Mouse (Mus musculus) gastrocnemius, postnatal 14 days (tissue): ENCODE measurements at regions not wholly inside any gene's neighbourhood (a gene's known extent, or its start where the extent isn't known, plus 50 kb on each side); places are given as distances from the start of the nearest gene placed in this dataset.

Source experiments
- DNase-seq: peaks from one replicate; pipeline ENCODE4 v3.0.0; 2021; ENCODE audit warnings: mixed read lengths
- intact Hi-C: fragments of 180-260 bp; cut with DNase I; formaldehyde crosslinking; loops from one replicate; pipeline ENCODE4 v1.15.1; 2025; ENCODE audit warnings: low total_unique reads

DNA sequence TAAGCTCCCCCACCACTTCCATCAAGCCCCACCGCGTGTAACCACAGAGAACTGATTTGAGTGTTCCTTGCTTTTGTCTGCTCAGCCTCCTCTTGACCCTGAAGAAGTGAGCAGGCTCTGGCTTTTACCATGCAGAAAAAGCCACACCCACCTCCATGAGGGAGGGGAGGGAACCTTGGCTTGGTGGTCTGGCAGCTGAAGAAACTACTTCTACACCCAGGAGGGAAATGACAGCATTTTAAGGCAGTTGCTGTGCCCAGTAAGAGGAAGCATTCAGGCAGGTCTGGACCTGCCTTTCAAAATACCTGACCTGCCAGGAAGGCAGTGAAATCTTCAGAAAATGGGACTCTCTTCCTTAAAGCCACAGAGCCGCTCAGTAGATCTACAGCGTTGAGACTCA, 156.9 kb upstream of the Ofcc1 start:
- intact Hi-C loops = no loop called here

DNA sequence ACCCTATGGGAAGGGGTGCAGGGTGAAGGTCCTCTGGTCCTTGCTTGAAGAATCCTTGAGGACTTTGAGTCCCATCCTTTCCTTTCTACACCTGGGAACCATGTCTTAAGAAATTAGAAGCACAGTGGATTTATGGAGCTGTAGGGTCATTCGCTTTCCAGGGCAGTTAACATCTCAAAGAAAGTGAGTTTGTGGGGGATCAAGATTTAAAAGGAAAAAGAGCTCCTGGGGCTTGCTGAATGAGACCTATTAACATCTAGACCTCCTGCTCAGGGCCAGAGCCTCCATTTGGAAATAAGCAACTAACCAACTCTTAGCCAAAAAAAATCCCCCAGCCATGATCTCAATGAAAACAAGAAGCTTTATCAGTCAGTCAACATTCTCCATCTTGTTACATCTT, 148.0 kb upstream of the Ofcc1 start:
- intact Hi-C loops = no loop called here
- no peak for DNase-seq

More for the DNA sequence above, 156.9 kb upstream of the Ofcc1 start:
- DNase-seq = no peak

DNA sequence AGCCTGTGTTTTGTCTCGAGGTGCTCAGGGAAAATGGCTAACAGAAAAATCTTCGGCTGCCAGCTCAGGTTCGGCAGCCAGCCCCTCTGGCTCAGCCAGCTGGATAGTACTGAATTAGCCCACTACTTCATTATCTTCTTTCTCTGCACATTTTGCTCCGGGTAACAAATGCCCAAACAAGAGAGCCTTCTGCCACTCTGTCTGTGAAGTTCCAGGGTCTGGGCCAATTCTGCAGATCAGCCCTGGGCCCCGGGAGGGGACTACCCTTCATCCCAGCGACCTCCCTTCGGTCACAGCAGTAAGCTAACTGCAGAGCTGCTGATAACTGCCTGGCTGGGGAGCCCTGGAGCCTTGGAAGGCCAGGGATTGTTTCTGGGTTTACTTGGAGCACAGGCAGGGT, 119.6 kb upstream of the Ofcc1 start:
- no peak for DNase-seq
- intact Hi-C loops = no loop called here

DNA sequence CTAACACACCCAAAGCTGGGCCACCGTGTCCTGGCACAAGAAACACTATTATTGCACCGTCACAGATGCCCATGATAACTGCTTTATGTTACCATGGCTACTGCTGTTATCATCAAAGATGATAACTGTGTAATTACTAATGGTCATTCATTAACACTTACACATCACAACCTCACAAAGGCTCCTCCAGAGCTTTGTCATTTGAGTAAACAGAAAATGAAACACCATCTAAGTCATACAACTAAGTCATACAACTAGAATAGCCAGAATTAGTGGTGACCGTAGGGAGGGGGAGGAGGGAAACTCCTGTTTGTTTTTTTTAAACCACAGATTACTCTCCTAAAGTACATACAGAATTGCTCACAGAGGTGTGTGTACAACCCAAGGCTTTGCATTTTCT, 111.4 kb upstream of the Ofcc1 start:
- intact Hi-C loops = no loop called here
- DNase-seq = no peak

DNA sequence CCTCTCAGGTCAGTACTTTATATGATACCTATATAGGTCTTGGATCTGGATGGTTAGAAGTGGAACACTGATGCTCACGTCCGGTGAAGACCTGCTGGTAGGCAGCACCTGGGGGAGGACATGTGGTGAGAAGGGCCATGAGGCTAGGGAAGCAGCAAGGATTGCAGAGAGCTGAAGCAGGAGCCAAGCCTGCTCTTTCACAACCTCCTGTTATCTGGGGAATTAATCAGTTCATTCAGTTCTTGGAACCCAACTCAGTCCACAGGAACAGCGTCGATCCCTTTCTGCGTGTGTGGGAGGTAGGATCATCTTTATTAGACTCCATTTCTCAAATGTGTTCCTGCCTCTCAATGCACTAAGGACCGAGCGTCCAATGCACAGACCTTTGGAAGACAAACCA, 107.9 kb upstream of the Ofcc1 start:
- intact Hi-C loops = no loop called here
- DNase-seq = no peak

DNA sequence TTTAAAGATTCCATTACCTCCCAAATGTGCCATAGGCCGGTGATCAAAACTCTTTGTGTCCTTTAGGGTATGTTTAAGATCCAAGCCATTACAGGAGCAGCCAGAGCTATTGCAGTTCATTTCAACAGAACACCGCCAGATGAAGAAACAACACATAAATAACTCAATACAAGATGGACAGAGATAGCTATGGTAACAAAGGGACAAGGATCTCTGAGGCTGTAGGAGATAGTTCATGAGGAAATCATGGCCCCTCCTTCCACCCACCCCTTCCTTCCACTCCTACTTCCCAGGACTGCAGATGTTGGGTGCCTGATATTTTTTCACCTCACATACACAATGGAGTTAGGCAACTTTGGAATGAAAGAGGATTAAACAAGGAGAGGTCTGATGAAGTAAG, 92.1 kb upstream of the Ofcc1 start:
- DNase-seq = no peak
- intact Hi-C loops = no loop called here

DNA sequence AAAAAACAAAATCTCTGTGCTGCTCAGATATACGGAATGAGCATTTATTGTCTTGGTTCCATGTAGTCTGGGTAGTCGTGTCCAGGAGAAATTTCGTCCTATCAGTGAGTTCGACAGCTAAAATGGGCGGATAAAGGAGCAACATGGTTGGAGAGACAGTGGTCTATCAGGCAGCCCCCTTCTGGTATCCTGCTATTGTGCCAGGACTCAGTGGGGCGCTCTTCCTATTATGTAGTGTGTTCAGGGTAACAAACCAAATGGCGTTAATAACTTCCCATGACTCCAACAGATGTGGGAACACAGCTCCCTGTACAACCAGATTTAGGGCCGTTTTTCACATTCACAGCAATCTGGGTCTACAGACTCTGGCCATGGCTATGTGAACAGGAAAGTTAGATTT, 68.6 kb upstream of the Ofcc1 start:
- intact Hi-C loops = no loop called here
- DNase-seq = no peak

DNA sequence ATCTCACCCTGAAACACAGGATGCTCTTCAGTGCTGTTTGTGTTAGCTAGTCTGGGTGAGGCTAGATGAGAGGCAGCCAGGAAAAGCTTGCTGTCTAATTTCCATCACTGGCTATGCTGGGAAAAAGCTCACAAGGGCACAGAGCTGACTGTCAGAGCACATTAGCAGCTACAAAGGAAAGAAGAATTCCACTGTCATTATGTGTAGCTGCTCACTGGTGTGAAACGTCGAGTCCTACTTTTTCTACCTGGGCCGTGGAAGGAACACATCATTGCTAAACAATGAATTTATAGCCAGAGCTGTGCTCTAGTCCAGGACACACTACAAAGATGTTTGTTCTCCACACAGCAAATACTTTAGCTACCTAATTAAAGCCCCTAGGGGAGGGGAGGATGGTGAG, 61.8 kb upstream of the Ofcc1 start:
- intact Hi-C loops = no loop called here
- DNase-seq = no peak

DNA sequence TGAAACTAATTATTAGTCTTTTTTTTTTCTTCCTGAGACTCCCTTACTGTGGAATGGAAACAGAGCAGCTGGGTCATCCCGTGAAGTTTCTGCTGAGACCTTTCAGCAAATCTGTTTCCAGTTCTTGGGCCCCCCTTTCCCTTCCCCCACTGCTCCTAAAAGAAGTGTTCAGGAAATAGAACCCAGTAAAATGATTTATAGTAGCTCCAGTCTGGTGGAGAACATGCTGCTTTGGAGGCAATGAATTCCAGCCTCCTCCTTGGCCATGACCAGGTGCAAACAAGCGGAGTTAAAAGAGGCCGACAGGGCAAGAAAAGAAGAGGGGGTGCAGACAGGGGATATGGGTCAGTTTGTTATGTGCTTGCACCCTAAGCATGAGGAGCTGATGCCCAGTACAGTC, 56.6 kb upstream of the Ofcc1 start:
- DNase-seq = no peak
- intact Hi-C loops = no loop called here

DNA sequence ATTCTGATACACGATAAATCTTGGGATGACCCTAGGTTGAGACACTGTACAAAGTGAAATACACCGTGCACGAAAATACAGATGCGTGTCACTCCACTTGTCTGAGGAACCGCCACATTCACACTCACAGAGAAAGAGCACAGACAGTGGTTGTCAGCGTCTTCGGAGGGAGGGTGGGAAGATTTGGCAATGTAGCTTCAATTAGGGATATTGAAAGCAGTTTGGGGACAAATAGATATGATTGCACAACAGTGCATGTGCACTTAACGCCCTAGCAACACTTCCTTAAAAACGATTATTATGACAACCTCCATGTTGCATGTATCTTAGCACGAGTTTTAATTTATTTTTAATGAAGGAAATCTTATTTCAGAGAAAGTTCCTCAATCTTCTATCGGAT, 51.8 kb upstream of the Ofcc1 start:
- DNase-seq = no peak
- intact Hi-C loops = no loop called here
